Mouse (Mus musculus): ENCODE data around the gene Them4. TPM values are rescaled to one million over a fixed set of nuclear protein-coding genes. Genes with fewer than 3 reads are reported as not detected.

Them4 gene
- polyA plus RNA-seq, 1 experiment from 2014 or later: 11.1 TPM

Other genes starting within 250 kb of the Them4 start
- gene Gm10697, start 237.4 kb upstream of the Them4 start, polyA plus RNA-seq (2014; fragmentation: Nextera tagmentation; extraction: Ambion mirVana): not detected in 2 replicates
- not detected in 2 replicates for gene Gm10696, start 131.9 kb upstream of the Them4 start, polyA plus RNA-seq (2014; fragmentation: Nextera tagmentation; extraction: Ambion mirVana)
- not detected in 2 replicates for gene Gm5286, start 113.4 kb upstream of the Them4 start, polyA plus RNA-seq (2014; fragmentation: Nextera tagmentation; extraction: Ambion mirVana)
- not detected in 2 replicates for gene Gm4778, start 46.1 kb upstream of the Them4 start, polyA plus RNA-seq (2014; fragmentation: Nextera tagmentation; extraction: Ambion mirVana)
- gene Them5, start 32.0 kb downstream of the Them4 start, polyA plus RNA-seq (2014; fragmentation: Nextera tagmentation; extraction: Ambion mirVana): not detected in 2 replicates
- gene C2cd4d, start 52.3 kb downstream of the Them4 start, polyA plus RNA-seq (2014; fragmentation: Nextera tagmentation; extraction: Ambion mirVana): 0.53 and 0.89 TPM in 2 replicates
- 7.3 and 8.1 TPM in 2 replicates for gene Rorc, start 62.7 kb downstream of the Them4 start, polyA plus RNA-seq (2014; fragmentation: Nextera tagmentation; extraction: Ambion mirVana)
- 0.05 and 0.26 TPM in 2 replicates for gene Lingo4, start 88.4 kb downstream of the Them4 start, polyA plus RNA-seq (2014; fragmentation: Nextera tagmentation; extraction: Ambion mirVana)
- 8.8 and 9.0 TPM in 2 replicates for gene Tdrkh, start 103.2 kb downstream of the Them4 start, polyA plus RNA-seq (2014; fragmentation: Nextera tagmentation; extraction: Ambion mirVana)
- gene Mrpl9, start 133.2 kb downstream of the Them4 start, polyA plus RNA-seq (2014; fragmentation: Nextera tagmentation; extraction: Ambion mirVana): 64.5 and 64.8 TPM in 2 replicates
- gene Oaz3, start 133.8 kb downstream of the Them4 start, polyA plus RNA-seq (2014; fragmentation: Nextera tagmentation; extraction: Ambion mirVana): 0.27 and 0.53 TPM in 2 replicates
- 0.55 and 1.8 TPM in 2 replicates for gene Celf3, start 168.2 kb downstream of the Them4 start, polyA plus RNA-seq (2014; fragmentation: Nextera tagmentation; extraction: Ambion mirVana)
- gene Riiad1, start 170.3 kb downstream of the Them4 start, polyA plus RNA-seq (2014; fragmentation: Nextera tagmentation; extraction: Ambion mirVana): 5.5 and 5.8 TPM in 2 replicates